18 mouse cellular contexts compared by ENCODE assay signal in genomic region chr16:81838625-81839024, GRCm38 (mm10).
"Had no signal": no experiment of that assay in that cellular context is flagged by ENCODE, and none has a peak within 500 bp of the region (broad histone marks: within the 10 kb centered on the region; RNA-seq: fewer than 3 reads in every experiment).

No protein-coding gene starts in this region.

- H3K9ac ChIP-seq: lung, embryonic 14.5 days; midbrain, embryonic 12.5 days; neural tube, embryonic 13.5 days; neural tube, embryonic 15.5 days had no signal

- H3K4me3 ChIP-seq: midbrain, embryonic 10.5 days; midbrain, embryonic 12.5 days; myocyte; neural tube, embryonic 13.5 days; neural tube, embryonic 15.5 days had no signal

- DNase-seq: lung, adult 18-20 months; lung, embryonic 14.5 days; lung, postnatal 10 days; lung, postnatal 4 days; retina, postnatal 1 day; right cerebral cortex, adult 18-20 months; right cerebral cortex, postnatal 25 days; right cerebral cortex, postnatal 4 days; spleen, adult 18-20 months; thymus, adult 2 months; thymus, postnatal 25 days; thymus, postnatal 4 days had no signal

- ATAC-seq: midbrain, embryonic 16.5 days had no signal

- H3K27ac ChIP-seq: midbrain, embryonic 10.5 days; midbrain, embryonic 12.5 days; neural tube, embryonic 13.5 days; neural tube, embryonic 15.5 days had no signal

- H3K36me3 ChIP-seq: midbrain, embryonic 10.5 days; midbrain, embryonic 12.5 days; neural tube, embryonic 13.5 days; neural tube, embryonic 15.5 days had no signal

- H3K27me3 ChIP-seq: midbrain, embryonic 12.5 days; neural tube, embryonic 13.5 days; neural tube, embryonic 15.5 days had no signal

- H3K4me1 ChIP-seq: midbrain, embryonic 10.5 days; midbrain, embryonic 12.5 days; neural tube, embryonic 13.5 days; neural tube, embryonic 15.5 days had no signal

- H3K4me2 ChIP-seq: lung, embryonic 14.5 days; midbrain, embryonic 12.5 days; neural tube, embryonic 13.5 days; neural tube, embryonic 15.5 days had no signal

- H3K9me3 ChIP-seq: midbrain, embryonic 10.5 days; midbrain, embryonic 12.5 days; neural tube, embryonic 13.5 days; neural tube, embryonic 15.5 days had no signal
